Mouse (Mus musculus) heart, adult 18-20 months (tissue): ENCODE measurements around the gene Tsku. TPM values are rescaled to one million over a fixed set of nuclear protein-coding genes. Genes with fewer than 3 reads are reported as not detected.

Experiments
- DNase-seq, 2 experiments: peaks; one replicate each; pipeline ENCODE4 v3.0.0; 2021 to 2022; ENCODE audit warnings: mixed read lengths in 1 of 2
- long read RNA-seq, 2 experiments: library from polyadenylated mRNA; stranded (forward); transcript quantifications; one replicate each; pipeline ENCODE4 v2.0.0; 2021
- total RNA-seq, 2 experiments: library from RNA; stranded (reverse); gene quantifications; 2 replicates each; pipeline ENCODE4 v1.2.3; 2021

Tsku gene
- total RNA-seq = 1 to 10 TPM; 2.3 TPM
- long read RNA-seq, experiment 1, partial matches to known transcripts = 0 of 1 reads
- long read RNA-seq, experiment 1, other reads (novel, unspliced or antisense) = 0 of 1 reads
- long read RNA-seq, experiment 2, partial matches to known transcripts = 0 of 2 reads
- long read RNA-seq, experiment 2, other reads (novel, unspliced or antisense) = 1 of 2 reads

- DNase-seq = peak; percentile 94 to 95
These were observed at the start of gene Tsku for GRCm38 (mm10) chr7:98361063-98361652. Gene Tsku (minus strand): TSS chr7:98361328.

- DNase-seq = no peak
These were observed 46.5 kb upstream of the Tsku start for GRCm38 (mm10) chr7:98407615-98408014.

- DNase-seq = no peak
These were observed 42.9 kb upstream of the Tsku start for GRCm38 (mm10) chr7:98403996-98404395.

GRCm38 (mm10) chr7:98402582-98403574 lies 41.8 kb upstream of the Tsku start:
- no peak for DNase-seq

- peak in 1 of 2 experiments; percentile 15 for DNase-seq
These were observed 31.5 kb upstream of the Tsku start for GRCm38 (mm10) chr7:98392466-98393201.

GRCm38 (mm10) chr7:98391351-98391936 lies 30.3 kb upstream of the Tsku start:
- peak; percentile 11 to 21 for DNase-seq

GRCm38 (mm10) chr7:98390486-98390885 lies 29.4 kb upstream of the Tsku start:
- DNase-seq = peak; percentile 17 to 35

- DNase-seq = no peak
These were observed 28.5 kb upstream of the Tsku start for GRCm38 (mm10) chr7:98389656-98390055.

- peak; percentile 57 for DNase-seq
These were observed 27.9 kb upstream of the Tsku start for GRCm38 (mm10) chr7:98388881-98389501.

- no peak for DNase-seq
These were observed 26.1 kb upstream of the Tsku start for GRCm38 (mm10) chr7:98387201-98387600.

- peak in 1 of 2 experiments; percentile 22 for DNase-seq
These were observed 24.0 kb upstream of the Tsku start for GRCm38 (mm10) chr7:98385168-98385567.

GRCm38 (mm10) chr7:98383337-98383736 lies 22.2 kb upstream of the Tsku start:
- DNase-seq = peak; percentile 32 to 33

GRCm38 (mm10) chr7:98382784-98383183 lies 21.7 kb upstream of the Tsku start:
- no peak for DNase-seq

GRCm38 (mm10) chr7:98380224-98380925 lies 19.2 kb upstream of the Tsku start:
- DNase-seq = no peak

- DNase-seq = no peak
These were observed 18.1 kb upstream of the Tsku start for GRCm38 (mm10) chr7:98379232-98379631.

GRCm38 (mm10) chr7:98377257-98377656 lies 16.1 kb upstream of the Tsku start:
- DNase-seq = no peak

- no peak for DNase-seq
These were observed 10.0 kb upstream of the Tsku start for GRCm38 (mm10) chr7:98371161-98371560.

- DNase-seq = no peak
These were observed 8.7 kb upstream of the Tsku start for GRCm38 (mm10) chr7:98369762-98370369.

GRCm38 (mm10) chr7:98361662-98362061 lies 534 bp upstream of the Tsku start:
- no peak for DNase-seq

- peak in 1 of 2 experiments; percentile 57 for DNase-seq
These were observed 522 bp downstream of the Tsku start for GRCm38 (mm10) chr7:98360621-98360990.
